Mouse (Mus musculus): ENCODE measurements around the gene Defb43. TPM values are rescaled to one million over a fixed set of nuclear protein-coding genes. Genes with fewer than 3 reads are reported as not detected.
A peak's percentile ranks its signal among the peaks of the same experiment; 100 is the strongest.

Gene Defb43
- polyA plus RNA-seq (2012; rRNA removed): not detected in 2 replicates
- not detected in 2 replicates for polyA plus RNA-seq (2014; fragmentation: Nextera tagmentation; extraction: Ambion mirVana)

- ATAC-seq (ENCODE audit: low FRiP score, low read depth) (no peak), DNase-seq (ENCODE audit: low spot score) (no peak)
- WGBS: 93% methylated on average over 5 of the region's 5 CpGs
- no peak for TF ChIP-seq POLR2A (IDR thresholded peaks at IDR 0.05; ENCODE audit: borderline replicate concordance, extremely low read depth, insufficient read depth, insufficient read length)
- H3K4me1 ChIP-seq (ENCODE audit: control insufficient read depth, insufficient read depth, low read length): no peaks in the 10 kb centered on the region
- no peaks in the 10 kb centered on the region for H3K9me3 ChIP-seq (ENCODE audit: control insufficient read depth, low read length)
- no peak within 1 kb of the TSS for H3K27ac ChIP-seq (replicated peaks; ENCODE audit: low read depth, low read length)
- no peak within 1 kb of the TSS for H3K9ac ChIP-seq (ENCODE audit: low read depth, low read length, severe bottlenecking)
- H3K4me3 ChIP-seq (replicated peaks; ENCODE audit: low read length): no peak within 1 kb of the TSS
- H3K36me3 ChIP-seq (ENCODE audit: control insufficient read depth, insufficient read depth, low read length): no peaks in the 10 kb centered on the region
- no peaks in the 10 kb centered on the region for H3K27me3 ChIP-seq (ENCODE audit: control insufficient read depth, insufficient read depth, low read length)
- H3K4me2 ChIP-seq (replicated peaks; ENCODE audit: low read depth, low read length, severe bottlenecking): no peak within 1 kb of the TSS
Measured at GRCm38 (mm10) chr14:63011471-63011870, at the start of gene Defb43. TSS of gene Defb43 (plus strand) at chr14:63011771.

GRCm38 (mm10) chr14:62963632-62964031 is 47.9 kb upstream of the Defb43 start:
- no peak overlapping the region for H3K9ac ChIP-seq (ENCODE audit: low read depth, low read length, severe bottlenecking)
- no peak overlapping the region for H3K4me3 ChIP-seq (replicated peaks; ENCODE audit: low read length)
- WGBS: 89% methylated on average over 4 of the region's 4 CpGs
- ATAC-seq (ENCODE audit: low FRiP score, low read depth) (no peak), DNase-seq (ENCODE audit: low spot score) (no peak)
- H3K27ac ChIP-seq (replicated peaks; ENCODE audit: low read depth, low read length): no peak overlapping the region
- 0 out of 2 replicates have a peak, but pooled peaks cover 5% of the 10 kb centered on the region for H3K4me1 ChIP-seq (ENCODE audit: control insufficient read depth, insufficient read depth, low read length)
- TF ChIP-seq POLR2A (IDR thresholded peaks at IDR 0.05; ENCODE audit: borderline replicate concordance, extremely low read depth, insufficient read depth, insufficient read length): no peak
- H3K36me3 ChIP-seq (ENCODE audit: control insufficient read depth, insufficient read depth, low read length): no peaks in the 10 kb centered on the region
- H3K9me3 ChIP-seq (ENCODE audit: control insufficient read depth, low read length): no peaks in the 10 kb centered on the region
- H3K4me2 ChIP-seq (replicated peaks; ENCODE audit: low read depth, low read length, severe bottlenecking): no peak overlapping the region
- no peaks in the 10 kb centered on the region for H3K27me3 ChIP-seq (ENCODE audit: control insufficient read depth, insufficient read depth, low read length)

GRCm38 (mm10) chr14:62965342-62965741 is 46.2 kb upstream of the Defb43 start:
- Histone ChIP-seq H3K4me2 (replicated peaks; ENCODE audit: low read depth, low read length, severe bottlenecking) (peak overlapping the region; percentile 41; the same call in 1 of the 2 replicates), H3K27me3 (ENCODE audit: control insufficient read depth, insufficient read depth, low read length) (no peaks in the 10 kb centered on the region), H3K4me3 (replicated peaks; ENCODE audit: low read length) (no peak overlapping the region), H3K27ac (replicated peaks; ENCODE audit: low read depth, low read length) (no peak overlapping the region), H3K9ac (ENCODE audit: low read depth, low read length, severe bottlenecking) (0 out of 2 replicates have a peak overlapping the region, but pooled peaks have one; percentile 28), H3K36me3 (ENCODE audit: control insufficient read depth, insufficient read depth, low read length) (no peaks in the 10 kb centered on the region), H3K9me3 (ENCODE audit: control insufficient read depth, low read length) (no peaks in the 10 kb centered on the region), H3K4me1 (ENCODE audit: control insufficient read depth, insufficient read depth, low read length) (0 out of 2 replicates have a peak, but pooled peaks cover 5% of the 10 kb centered on the region)
- no peak for DNase-seq (ENCODE audit: low spot score)
- ATAC-seq (ENCODE audit: low FRiP score, low read depth): no peak
- WGBS: 91% methylated on average over 5 of the region's 5 CpGs
- TF ChIP-seq POLR2A (IDR thresholded peaks at IDR 0.05; ENCODE audit: borderline replicate concordance, extremely low read depth, insufficient read depth, insufficient read length): no peak

- ATAC-seq (ENCODE audit: low FRiP score, low read depth) (no peak), DNase-seq (ENCODE audit: low spot score) (peak; percentile 5)
- Histone ChIP-seq H3K4me2 (replicated peaks; ENCODE audit: low read depth, low read length, severe bottlenecking) (peak overlapping the region; percentile 41), H3K9me3 (ENCODE audit: control insufficient read depth, low read length) (no peaks in the 10 kb centered on the region), H3K4me1 (ENCODE audit: control insufficient read depth, insufficient read depth, low read length) (0 out of 2 replicates have a peak, but pooled peaks cover 8% of the 10 kb centered on the region), H3K27me3 (ENCODE audit: control insufficient read depth, insufficient read depth, low read length) (no peaks in the 10 kb centered on the region), H3K36me3 (ENCODE audit: control insufficient read depth, insufficient read depth, low read length) (no peaks in the 10 kb centered on the region), H3K27ac (replicated peaks; ENCODE audit: low read depth, low read length) (no peak overlapping the region), H3K9ac (ENCODE audit: low read depth, low read length, severe bottlenecking) (0 out of 2 replicates have a peak overlapping the region, but pooled peaks have one; percentile 28), H3K4me3 (replicated peaks; ENCODE audit: low read length) (peak overlapping the region; percentile 20)
- no peak for TF ChIP-seq POLR2A (IDR thresholded peaks at IDR 0.05; ENCODE audit: borderline replicate concordance, extremely low read depth, insufficient read depth, insufficient read length)
- WGBS: 12% methylated on average over 15 of the region's 15 CpGs
Measured at GRCm38 (mm10) chr14:62965811-62966520, 45.6 kb upstream of the Defb43 start.

- DNase-seq (ENCODE audit: low spot score): peak; percentile 57
- no peak for TF ChIP-seq POLR2A (IDR thresholded peaks at IDR 0.05; ENCODE audit: borderline replicate concordance, extremely low read depth, insufficient read depth, insufficient read length)
- Histone ChIP-seq H3K4me2 (replicated peaks; ENCODE audit: low read depth, low read length, severe bottlenecking) (no peak overlapping the region), H3K36me3 (ENCODE audit: control insufficient read depth, insufficient read depth, low read length) (no peaks in the 10 kb centered on the region), H3K4me3 (replicated peaks; ENCODE audit: low read length) (no peak overlapping the region), H3K4me1 (ENCODE audit: control insufficient read depth, insufficient read depth, low read length) (0 out of 2 replicates have a peak, but pooled peaks cover 3% of the 10 kb centered on the region), H3K27ac (replicated peaks; ENCODE audit: low read depth, low read length) (no peak overlapping the region), H3K27me3 (ENCODE audit: control insufficient read depth, insufficient read depth, low read length) (no peaks in the 10 kb centered on the region), H3K9ac (ENCODE audit: low read depth, low read length, severe bottlenecking) (no peak overlapping the region), H3K9me3 (ENCODE audit: control insufficient read depth, low read length) (no peaks in the 10 kb centered on the region)
- ATAC-seq (ENCODE audit: low FRiP score, low read depth): no peak
- WGBS: 18% methylated on average over 5 of the region's 5 CpGs
Measured at GRCm38 (mm10) chr14:62975046-62975445, 36.5 kb upstream of the Defb43 start.
